Mouse (Mus musculus): ENCODE measurements around the gene Rab3c.

GRCm38 (mm10) chr13:110044418-110044817 lies 236.4 kb downstream of the Rab3c start:
- no peak for TF ChIP-seq CTCF (IDR thresholded peaks at IDR 0.05)
- no peak for TF ChIP-seq EP300 (IDR thresholded peaks at IDR 0.05; ENCODE audit: insufficient read depth, low read depth, low read length)

All from heart, adult 2 months (tissue).